Mouse (Mus musculus) naive thymus-derived CD4-positive, alpha-beta T cell, adult 2 months (primary cell): ENCODE data around the gene 0610009B22Rik.
A peak's percentile ranks its signal among the peaks of the same experiment; 100 is the strongest.
"Not testable (repeated sequence)": the region's sequence is repeated elsewhere in the genome, so short reads cannot be mapped to it uniquely, and the experiment has no call there.

Experiments used
- DNase-seq: peaks from one replicate; pipeline ENCODE4 v3.0.0-alpha.2; 2011; ENCODE audit warnings: low read depth

The 0610009B22Rik gene

DNA sequence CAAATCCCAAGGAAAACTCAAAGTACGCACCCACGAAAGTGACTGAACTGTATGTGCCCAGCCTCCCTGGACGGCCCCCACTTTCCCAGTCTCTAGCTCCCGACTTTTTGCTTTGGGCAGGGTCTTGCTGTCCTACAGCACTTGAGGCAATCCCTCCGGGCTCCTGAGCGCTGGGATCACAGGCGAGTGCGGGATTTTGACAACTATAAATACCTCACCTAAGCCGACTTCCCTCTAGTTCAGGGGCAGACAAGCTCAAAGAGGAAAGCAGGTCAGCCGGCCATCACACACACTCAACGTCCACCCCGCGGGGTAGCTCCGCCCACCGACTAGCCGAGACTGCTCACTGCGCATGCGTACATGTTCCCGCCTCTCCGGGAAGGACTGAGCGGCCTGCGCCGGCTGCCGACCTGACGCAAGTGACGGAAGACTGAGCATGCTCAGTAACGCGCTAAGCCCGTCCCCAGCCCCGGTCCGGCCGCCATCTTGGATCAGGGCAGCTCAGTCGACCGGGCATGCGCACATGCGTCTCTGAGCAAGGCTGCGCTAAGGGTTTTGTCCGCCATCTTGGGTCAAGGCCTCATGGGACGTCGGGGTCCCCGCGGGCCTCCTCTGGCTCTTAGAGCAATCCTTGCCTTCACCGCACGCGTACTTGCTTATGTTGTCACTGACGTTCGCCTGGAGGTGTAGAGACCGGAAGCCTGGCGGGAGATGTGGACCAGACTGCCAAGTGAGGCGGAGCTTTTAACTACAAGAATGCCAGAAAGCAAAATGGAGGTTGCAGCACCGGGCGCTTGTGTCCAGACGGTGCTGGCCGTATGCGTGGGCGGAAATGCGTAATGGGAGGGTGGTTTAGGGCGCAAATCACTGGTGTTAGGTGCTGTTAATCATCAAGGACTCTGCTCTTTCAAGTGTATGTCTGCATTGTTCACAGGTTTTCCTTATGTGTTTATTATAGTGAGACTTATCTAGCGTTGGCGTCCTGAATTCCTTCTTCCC lies at the start of gene 0610009B22Rik:
Gene 0610009B22Rik, minus strand, starts transcription at position 545 of the 999 bp plus-strand sequence.
- peak; percentile 100 for DNase-seq

GRCm38 (mm10) chr11:51734218-51734617 lies 45.5 kb upstream of the 0610009B22Rik start:
- DNase-seq = not testable (repeated sequence)

DNA sequence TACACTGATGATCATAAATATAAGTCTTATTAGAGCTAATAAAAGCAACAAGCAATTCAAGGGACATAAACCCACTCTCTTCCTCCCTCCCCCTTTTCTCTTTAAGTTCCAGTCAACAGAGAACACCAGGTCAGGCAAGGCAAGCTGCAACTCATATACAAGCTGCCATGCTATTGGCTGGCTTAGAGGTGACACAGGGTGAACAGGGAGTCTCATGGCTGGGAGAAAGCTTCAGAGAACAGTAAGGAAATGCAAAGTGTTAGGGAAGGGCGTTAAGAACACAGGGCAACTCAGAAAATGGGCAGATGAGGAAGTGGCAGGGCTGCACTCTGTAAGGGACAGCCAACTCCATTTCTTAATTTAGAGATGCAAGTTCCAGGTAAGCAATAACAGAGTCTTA lies 44.2 kb upstream of the 0610009B22Rik start:
- no peak for DNase-seq

- DNase-seq = no peak
These were observed 32.4 kb upstream of the 0610009B22Rik start for GRCm38 (mm10) chr11:51721066-51721465.

DNA sequence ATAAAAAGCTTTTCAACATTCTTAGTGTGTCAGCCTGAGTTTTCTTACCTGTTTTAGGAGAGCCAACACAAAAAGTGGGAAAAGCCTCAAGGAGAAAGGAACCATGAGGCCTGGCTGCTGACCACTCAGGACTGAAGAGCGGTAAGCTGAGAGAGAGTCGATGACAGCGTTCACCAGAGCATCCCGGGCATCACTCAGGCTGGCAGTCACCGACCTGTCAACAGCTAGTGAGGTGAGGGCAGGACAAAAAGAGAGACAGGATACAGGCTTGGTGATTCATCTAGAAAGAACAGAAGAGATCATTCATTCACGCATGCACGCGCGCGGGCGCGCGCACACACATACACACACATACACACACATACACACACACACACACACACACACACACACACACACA lies 18.4 kb upstream of the 0610009B22Rik start:
- DNase-seq = no peak

- DNase-seq = no peak
These were observed 17.8 kb upstream of the 0610009B22Rik start for GRCm38 (mm10) chr11:51706451-51706850.

GRCm38 (mm10) chr11:51703379-51703998 lies 14.8 kb upstream of the 0610009B22Rik start:
- peak; percentile 62 for DNase-seq

DNA sequence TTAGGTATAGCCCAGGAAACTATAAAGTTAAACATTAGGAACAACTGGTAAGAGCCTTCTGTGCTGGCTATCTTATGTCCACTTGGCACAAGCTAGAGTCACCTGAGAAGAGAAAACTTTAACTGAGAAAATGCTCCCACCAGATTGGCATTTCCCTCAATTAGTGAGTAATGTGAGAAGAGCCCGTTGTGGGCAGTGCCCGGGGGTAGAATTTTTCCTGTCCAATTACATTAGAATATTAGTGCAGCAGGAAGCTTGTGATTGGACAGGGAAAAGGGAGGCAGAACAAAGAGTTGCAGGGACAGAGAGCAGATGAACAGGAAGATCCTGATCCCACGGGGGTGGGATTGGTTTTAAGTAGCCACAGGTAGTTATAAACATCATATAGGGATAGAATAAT lies 14.2 kb upstream of the 0610009B22Rik start:
- DNase-seq = no peak

- no peak for DNase-seq
These were observed 6.3 kb upstream of the 0610009B22Rik start for GRCm38 (mm10) chr11:51694984-51695383.

- not testable (repeated sequence) for DNase-seq
These were observed 1.9 kb upstream of the 0610009B22Rik start for GRCm38 (mm10) chr11:51690597-51690996.

DNA sequence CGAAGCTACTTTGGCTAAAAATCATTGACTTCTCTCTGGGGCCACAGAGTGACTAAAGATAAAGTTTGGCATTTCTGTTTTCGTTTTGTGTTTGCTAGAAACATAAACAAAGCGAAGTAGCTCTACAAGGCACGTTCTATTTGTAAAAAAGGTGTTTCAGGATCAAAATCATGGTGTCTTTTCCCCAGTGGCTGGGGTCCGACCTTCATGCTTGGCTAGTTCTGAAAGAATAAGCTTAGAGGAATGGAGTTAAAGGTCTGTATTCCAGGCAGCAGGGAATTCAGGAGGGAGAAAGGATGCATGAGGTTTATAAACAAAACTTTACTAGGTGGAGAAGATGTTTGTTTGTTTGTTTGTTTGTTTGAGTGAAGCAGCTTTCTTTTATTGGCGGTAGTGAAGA lies 669 bp upstream of the 0610009B22Rik start:
- no peak for DNase-seq

GRCm38 (mm10) chr11:51681976-51682374 lies 6.7 kb downstream of the 0610009B22Rik start:
- DNase-seq = no peak

DNA sequence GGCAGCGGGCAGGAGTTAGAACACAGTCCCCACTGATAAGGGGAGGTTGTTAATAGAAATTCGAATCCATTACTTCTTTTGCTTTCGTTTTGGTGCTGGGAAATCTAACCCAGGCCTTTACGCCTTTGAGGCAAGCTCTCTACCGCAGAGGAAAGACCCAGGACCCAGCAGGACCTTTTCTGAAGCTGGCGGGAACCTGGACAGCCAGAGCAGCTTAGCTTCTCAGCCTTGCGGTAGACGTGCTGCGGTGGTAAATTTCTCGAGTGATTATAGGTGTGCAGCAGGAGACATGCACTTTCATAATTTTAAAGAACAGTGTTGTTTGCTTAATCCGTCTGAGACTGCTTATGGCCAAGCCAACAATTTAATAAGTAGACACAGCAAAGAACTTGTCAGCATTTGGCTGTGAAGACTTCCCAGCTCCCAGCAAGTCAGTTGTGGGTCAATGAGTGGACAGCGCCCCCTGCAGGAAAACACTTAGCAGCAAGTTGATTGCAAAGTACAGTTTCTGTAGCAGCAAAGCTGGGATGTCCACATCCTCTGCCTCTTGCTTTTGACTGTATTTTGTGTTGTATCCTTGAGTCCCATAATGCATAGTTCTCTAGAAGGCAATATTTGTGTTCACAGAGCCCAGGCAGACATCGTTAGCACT lies 7.2 kb downstream of the 0610009B22Rik start:
- peak; percentile 94 for DNase-seq

GRCm38 (mm10) chr11:51679466-51679865 lies 9.2 kb downstream of the 0610009B22Rik start:
- no peak for DNase-seq

GRCm38 (mm10) chr11:51677737-51678418 lies 10.8 kb downstream of the 0610009B22Rik start:
- DNase-seq = no peak

GRCm38 (mm10) chr11:51675386-51675785 lies 13.3 kb downstream of the 0610009B22Rik start:
- no peak for DNase-seq

DNA sequence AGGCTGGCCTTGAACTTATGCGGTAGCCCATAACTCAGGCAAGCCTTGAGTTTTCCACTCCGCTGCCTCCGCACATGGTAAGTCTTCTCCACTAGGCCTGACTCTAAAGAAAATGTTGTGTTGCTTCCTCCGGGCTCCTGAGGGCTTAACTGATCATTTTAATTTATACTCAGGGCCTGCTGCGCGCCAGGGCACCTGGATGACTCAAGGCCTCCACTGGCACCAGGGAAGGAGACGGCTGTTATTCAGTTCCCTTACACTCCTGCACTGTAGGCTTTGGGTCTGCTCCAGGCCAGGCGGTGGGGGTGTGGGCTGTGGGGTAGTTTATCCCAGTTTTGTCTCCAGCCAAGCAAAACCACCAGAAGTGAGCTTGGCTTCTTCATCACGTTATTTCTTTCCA lies 15.4 kb downstream of the 0610009B22Rik start:
- DNase-seq = no peak

- no peak for DNase-seq
These were observed 17.3 kb downstream of the 0610009B22Rik start for GRCm38 (mm10) chr11:51671376-51671775.

- DNase-seq = no peak
These were observed 17.8 kb downstream of the 0610009B22Rik start for GRCm38 (mm10) chr11:51670846-51671245.

GRCm38 (mm10) chr11:51664747-51665146 lies 23.9 kb downstream of the 0610009B22Rik start:
- DNase-seq = not testable (repeated sequence)

- no peak for DNase-seq
These were observed 26.0 kb downstream of the 0610009B22Rik start for GRCm38 (mm10) chr11:51662632-51663031.

GRCm38 (mm10) chr11:51661867-51662365 lies 26.8 kb downstream of the 0610009B22Rik start:
- DNase-seq = no peak
